Mouse (Mus musculus) cortical plate, adult 2 months (tissue): ENCODE data around the gene H2-Ab1. TPM values are rescaled to one million over a fixed set of nuclear protein-coding genes. Genes with fewer than 3 reads are reported as not detected.
"Not testable (repeated sequence)": the region's sequence is repeated elsewhere in the genome, so short reads cannot be mapped to it uniquely, and the experiment has no call there.

ENCODE experiments used
- H3K27ac ChIP-seq: fragments of 200-500 bp; 2 replicates; pipeline ENCODE4 v1.5.1; 2012; ENCODE audit warnings: low read length, control low read depth, inconsistent platforms; ENCODE audit not compliant: insufficient read depth
- H3K4me1 ChIP-seq: fragments of 200-500 bp; 2 replicates; pipeline ENCODE4 v1.6.1; 2011; ENCODE audit warnings: low read length; ENCODE audit not compliant: control insufficient read depth, insufficient read depth
- H3K4me3 ChIP-seq: fragments of 200-500 bp; 2 replicates; pipeline ENCODE4 v1.5.1; 2011; ENCODE audit warnings: mild to moderate bottlenecking, low read length, control low read depth; ENCODE audit not compliant: insufficient read depth
- CTCF ChIP-seq: fragments of 200-500 bp; IDR thresholded peaks from 2 replicates; pipeline ENCODE4 v1.5.1; 2011; ENCODE audit warnings: mild to moderate bottlenecking, control low read depth, low read length; ENCODE audit not compliant: insufficient read depth; ENCODE audit errors: extremely low read depth
- POLR2A ChIP-seq: fragments of 200-500 bp; IDR thresholded peaks from 2 replicates; pipeline ENCODE4 v1.6.1; 2011; ENCODE audit warnings: mild to moderate bottlenecking, low read length, control low read depth; ENCODE audit not compliant: insufficient read depth; ENCODE audit errors: extremely low read depth
- polyA plus RNA-seq: library from polyadenylated mRNA; depleted of rRNA; stranded (reverse); fragments of >200 nt; gene quantifications from 2 replicates; pipeline ENCODE4 v1.2.3, GENCODE M21; 2012

Gene H2-Ab1
- polyA plus RNA-seq, 1 experiment: 3.6 TPM

GRCm38 (mm10) chr17:34301670-34302190 lies 44.2 kb downstream of the H2-Ab1 start:
- Histone ChIP-seq H3K4me3 (no peak overlapping the region), H3K27ac (no peak overlapping the region), H3K4me1 (no peaks in the 10 kb centered on the region)
- no peak for TF ChIP-seq POLR2A
- TF ChIP-seq CTCF: no peak

GRCm38 (mm10) chr17:34303789-34304188 lies 46.3 kb downstream of the H2-Ab1 start:
- H3K4me1 ChIP-seq: no peaks in the 10 kb centered on the region
- TF ChIP-seq POLR2A: no peak
- TF ChIP-seq CTCF: no peak
- H3K27ac ChIP-seq: no peak overlapping the region
- no peak overlapping the region for H3K4me3 ChIP-seq

GRCm38 (mm10) chr17:34304751-34305150 lies 47.3 kb downstream of the H2-Ab1 start:
- TF ChIP-seq POLR2A (no peak), CTCF (no peak)
- H3K4me3 ChIP-seq: no peak overlapping the region
- no peaks in the 10 kb centered on the region for H3K4me1 ChIP-seq
- no peak overlapping the region for H3K27ac ChIP-seq

- no peak for TF ChIP-seq POLR2A
- Histone ChIP-seq H3K27ac (no peak within 1 kb of the TSS), H3K4me3 (no peak within 1 kb of the TSS), H3K4me1 (no peaks in the 10 kb centered on the region)
Measured at GRCm38 (mm10) chr17:34305380-34306030, 48.0 kb downstream of the H2-Ab1 start, which contains the start of gene H2-Eb1. Gene H2-Eb1 (plus strand): TSS chr17:34305867.

DNA sequence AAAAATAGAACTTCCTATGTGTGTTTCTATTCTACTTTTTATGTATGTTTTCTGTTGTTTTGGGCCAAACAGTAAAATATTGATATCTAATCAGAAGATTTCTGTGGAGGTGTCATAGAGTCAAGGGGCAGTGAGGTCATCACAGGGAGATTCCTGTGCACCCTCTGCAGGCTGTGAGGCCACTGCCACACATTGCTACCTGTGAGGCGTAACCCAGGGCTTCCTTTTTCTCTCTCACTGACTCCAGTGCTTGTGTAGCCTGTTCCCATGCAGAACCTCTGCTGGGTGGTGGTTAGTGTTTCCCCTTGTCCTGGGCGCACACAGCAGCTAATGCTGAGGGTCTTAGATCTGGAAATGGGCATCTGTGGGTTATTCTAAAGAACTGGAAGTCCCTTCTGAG lies 48.9 kb downstream of the H2-Ab1 start:
- Histone ChIP-seq H3K4me3 (no peak overlapping the region), H3K4me1 (no peaks in the 10 kb centered on the region), H3K27ac (no peak overlapping the region)
- TF ChIP-seq CTCF (no peak), POLR2A (no peak)

DNA sequence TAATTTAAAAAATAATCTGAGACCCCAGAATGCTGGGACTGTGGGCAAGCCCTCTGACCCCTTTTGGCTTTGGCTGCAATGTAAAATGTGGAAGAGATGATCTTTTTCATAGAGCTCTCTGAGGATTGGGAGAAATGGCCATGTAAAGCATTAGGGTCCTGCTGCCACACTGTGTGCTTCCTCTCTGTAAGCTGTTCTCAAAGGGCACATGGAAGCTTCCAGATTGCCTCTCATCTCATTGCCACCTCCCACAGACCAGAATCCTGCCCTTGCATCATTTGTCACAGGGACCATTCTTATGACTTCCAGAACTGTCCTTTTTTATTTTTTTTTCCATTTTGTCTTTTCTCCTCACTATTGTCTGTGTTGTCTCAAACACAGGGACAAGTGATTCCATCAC lies 49.7 kb downstream of the H2-Ab1 start:
- Histone ChIP-seq H3K27ac (no peak overlapping the region), H3K4me1 (no peaks in the 10 kb centered on the region), H3K4me3 (no peak overlapping the region)
- TF ChIP-seq POLR2A: no peak

DNA sequence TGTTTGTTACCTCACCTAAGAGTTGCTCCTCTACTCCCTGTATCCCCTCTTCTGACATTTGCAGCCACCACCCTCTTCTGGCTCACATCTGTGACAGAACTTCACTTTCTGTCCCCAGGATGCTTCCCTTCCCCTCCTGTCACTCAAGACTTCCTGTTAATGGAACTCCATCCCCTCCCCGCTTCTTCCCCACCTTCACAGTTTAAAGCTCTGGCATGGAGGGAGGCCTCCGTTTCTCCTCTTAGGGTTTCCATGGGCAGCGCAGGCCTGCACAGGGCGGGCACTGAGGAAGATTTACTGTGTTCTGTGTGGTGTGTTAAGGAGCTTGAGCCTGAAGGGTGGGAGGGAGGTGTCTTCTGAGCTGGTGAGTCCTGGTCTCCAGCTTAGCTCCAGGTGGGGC lies 50.7 kb downstream of the H2-Ab1 start:
- Histone ChIP-seq H3K27ac (no peak overlapping the region), H3K4me1 (no peaks in the 10 kb centered on the region), H3K4me3 (no peak overlapping the region)
- TF ChIP-seq CTCF: no peak

GRCm38 (mm10) chr17:34309225-34309624 lies 51.7 kb downstream of the H2-Ab1 start:
- H3K4me3 ChIP-seq: peak overlapping the region; percentile 67
- TF ChIP-seq CTCF: no peak
- no peak for TF ChIP-seq POLR2A

GRCm38 (mm10) chr17:34309683-34310385 lies 52.3 kb downstream of the H2-Ab1 start:
- Histone ChIP-seq H3K4me1 (no peaks in the 10 kb centered on the region), H3K27ac (no peak overlapping the region), H3K4me3 (peak overlapping the region; percentile 67)
- TF ChIP-seq POLR2A (peak; percentile 90), CTCF (no peak)

More at GRCm38 (mm10) chr17:34309225-34309624, 51.7 kb downstream of the H2-Ab1 start:
- no peak overlapping the region for H3K27ac ChIP-seq
- H3K4me1 ChIP-seq: no peaks in the 10 kb centered on the region

DNA sequence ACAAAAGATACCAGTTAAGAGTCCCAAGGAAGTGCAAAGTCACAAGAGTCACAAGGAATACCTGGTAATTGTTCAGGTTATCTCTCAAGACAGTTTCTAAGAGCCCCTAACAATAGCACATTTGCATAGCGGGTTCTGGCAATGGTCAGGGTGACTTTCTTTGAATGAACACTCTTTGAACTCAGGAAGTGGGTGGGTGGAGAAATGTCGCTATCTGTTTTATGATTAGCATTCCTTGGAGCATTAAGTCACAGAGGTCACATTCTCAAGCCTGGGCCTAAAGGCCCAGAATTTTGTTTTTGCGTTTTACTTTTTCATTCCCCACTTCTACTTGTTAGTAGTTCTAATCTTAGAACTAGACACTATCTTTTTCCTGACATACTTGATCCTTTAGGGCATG lies 53.0 kb downstream of the H2-Ab1 start:
- H3K4me3 ChIP-seq, H3K27ac ChIP-seq, H3K4me1 ChIP-seq: not testable (repeated sequence)
